Mouse (Mus musculus): ENCODE results near the gene Stk11ip. TPM values are rescaled to one million over a fixed set of nuclear protein-coding genes. Genes with fewer than 3 reads are reported as not detected.

Stk11ip gene
- total RNA-seq, 2 experiments from 2014 or later: 10.3 to 13.9 TPM

GRCm38 (mm10) chr1:75560206-75560913 lies 39.0 kb downstream of the Stk11ip start:
- intact Hi-C loops (cut with DNase I): loop anchor here (2.0 kb wide), 1 partner anchor 56 kb away; no protein-coding TSS in a partner anchor

GRCm38 (mm10) chr1:75561221-75561897 lies 40.0 kb downstream of the Stk11ip start:
- intact Hi-C loops (cut with DNase I): loop anchor here (2.0 kb wide), 1 partner anchor 57 kb away; no protein-coding TSS in a partner anchor
- no peak for DNase-seq

More at GRCm38 (mm10) chr1:75560206-75560913, 39.0 kb downstream of the Stk11ip start:
- no peak for DNase-seq

GRCm38 (mm10) chr1:75561898-75562238 lies 40.5 kb downstream of the Stk11ip start:
- intact Hi-C loops (cut with DNase I): loop anchor here (2.0 kb wide), 1 partner anchor 57 kb away; no protein-coding TSS in a partner anchor
- no peak for DNase-seq

- intact Hi-C loops (cut with DNase I): no loop called here
- DNase-seq: no peak
These were observed 42.8 kb downstream of the Stk11ip start for GRCm38 (mm10) chr1:75564102-75564501.

GRCm38 (mm10) chr1:75564916-75565315 lies 43.6 kb downstream of the Stk11ip start:
- intact Hi-C loops (cut with DNase I): no loop called here
- no peak for DNase-seq

GRCm38 (mm10) chr1:75565616-75566015 lies 44.3 kb downstream of the Stk11ip start:
- intact Hi-C loops (cut with DNase I): no loop called here
- DNase-seq: no peak

- no peak for DNase-seq
- intact Hi-C loops (cut with DNase I): no loop called here
These were observed 49.1 kb downstream of the Stk11ip start for GRCm38 (mm10) chr1:75570403-75570802.

GRCm38 (mm10) chr1:75572776-75573175 lies 51.4 kb downstream of the Stk11ip start:
- no peak for DNase-seq
- intact Hi-C loops (cut with DNase I): no loop called here

GRCm38 (mm10) chr1:75573715-75574114 lies 52.4 kb downstream of the Stk11ip start:
- intact Hi-C loops (cut with DNase I): no loop called here
- no peak for DNase-seq

GRCm38 (mm10) chr1:75574476-75575310 lies 53.4 kb downstream of the Stk11ip start:
- DNase-seq: no peak
- intact Hi-C loops (cut with DNase I): no loop called here

GRCm38 (mm10) chr1:75581936-75582624 lies 60.8 kb downstream of the Stk11ip start:
- DNase-seq: no peak
- intact Hi-C loops (cut with DNase I): no loop called here

- DNase-seq: no peak
- intact Hi-C loops (cut with DNase I): no loop called here
These were observed 61.3 kb downstream of the Stk11ip start for GRCm38 (mm10) chr1:75582625-75582956.

GRCm38 (mm10) chr1:75583034-75583433 lies 61.7 kb downstream of the Stk11ip start:
- intact Hi-C loops (cut with DNase I): no loop called here
- no peak for DNase-seq

- DNase-seq: no peak
- intact Hi-C loops (cut with DNase I): no loop called here
These were observed 65.5 kb downstream of the Stk11ip start for GRCm38 (mm10) chr1:75586791-75587190.

Other genes starting within 250 kb of the Stk11ip start
- gene Resp18, start 243.1 kb upstream of the Stk11ip start, total RNA-seq (2021): not detected
- gene Dnpep, start 203.5 kb upstream of the Stk11ip start, total RNA-seq (2021): 10 to 100 TPM; 85.6 to 88.5 TPM
- gene Des, start 161.2 kb upstream of the Stk11ip start, total RNA-seq (2021): 1,000 to 10,000 TPM; 1,039 to 1,057 TPM
- gene Speg, start 146.2 kb upstream of the Stk11ip start, total RNA-seq (2021): 100 to 1,000 TPM; 125 to 126 TPM
- 10 to 100 TPM; 32.3 to 32.5 TPM for gene Gmppa, start 85.6 kb upstream of the Stk11ip start, total RNA-seq (2021)
- not detected for gene Asic4, start 71.1 kb upstream of the Stk11ip start, total RNA-seq (2021)
- gene Chpf, start 42.2 kb upstream of the Stk11ip start, total RNA-seq (2021): 10 to 100 TPM; 29.5 to 30.1 TPM
- gene Tmem198, start 42.0 kb upstream of the Stk11ip start, total RNA-seq (2021): under 1 TPM; 0.26 to 0.88 TPM
- gene Obsl1, start 15.1 kb upstream of the Stk11ip start, total RNA-seq (2021): 100 to 1,000 TPM; 166 to 172 TPM
- 1 to 10 TPM; 6.0 to 7.8 TPM for gene Inha, start 14.5 kb upstream of the Stk11ip start, total RNA-seq (2021)
- 100 to 1,000 TPM; 172 to 178 TPM for gene Slc4a3, start 24.7 kb downstream of the Stk11ip start, total RNA-seq (2021)